Mouse (Mus musculus) left cerebral cortex, postnatal 36 days (tissue): ENCODE results near the gene Xrra1. TPM values are rescaled to one million over a fixed set of nuclear protein-coding genes. Genes with fewer than 3 reads are reported as not detected.
"Not testable (repeated sequence)": the region's sequence is repeated elsewhere in the genome, so short reads cannot be mapped to it uniquely, and the experiment has no call there.

Source experiments
- DNase-seq, 2 experiments: peaks; one replicate each; pipeline ENCODE4 v3.0.0; 2021 to 2022; ENCODE audit warnings: low spot score in 2 of 2, mixed read lengths in 1 of 2
- intact Hi-C: fragments of 180-260 bp; cut with DNase I; formaldehyde crosslinking; loops from one replicate; pipeline ENCODE4 v1.15.1; 2025
- total RNA-seq, 2 experiments: library from RNA; stranded (reverse); gene quantifications; 2 replicates each; pipeline ENCODE4 v1.2.3; 2021

The Xrra1 gene
- 1 to 10 TPM; 1.1 to 1.6 TPM for total RNA-seq

- DNase-seq: peak; percentile 97 to 98
- intact Hi-C loops: no loop called here
Measured at GRCm38 (mm10) chr7:99858813-99859585, at the start of gene Xrra1. Xrra1 (plus strand) TSS chr7:99859116.

DNA sequence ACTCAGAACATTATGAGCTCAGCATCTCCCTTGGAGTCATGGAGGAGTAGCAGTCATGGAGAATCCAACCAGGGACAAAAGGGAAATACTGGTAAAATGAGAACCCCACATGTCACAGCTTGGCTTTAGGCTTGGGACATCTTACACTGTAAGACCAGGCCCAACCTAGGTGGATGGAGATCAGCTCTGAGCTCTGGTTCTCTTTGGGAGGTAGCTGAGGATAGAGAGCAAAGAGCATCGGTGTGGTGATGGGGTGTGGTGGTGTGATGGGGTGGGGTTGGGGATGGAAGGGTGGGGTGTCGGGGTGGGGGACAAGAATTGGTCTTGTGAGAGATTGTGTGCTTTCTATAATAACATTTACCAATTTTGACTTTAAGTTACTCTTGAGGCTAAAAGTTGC is 48.1 kb upstream of the Xrra1 start:
- intact Hi-C loops: no loop called here
- DNase-seq: no peak

DNA sequence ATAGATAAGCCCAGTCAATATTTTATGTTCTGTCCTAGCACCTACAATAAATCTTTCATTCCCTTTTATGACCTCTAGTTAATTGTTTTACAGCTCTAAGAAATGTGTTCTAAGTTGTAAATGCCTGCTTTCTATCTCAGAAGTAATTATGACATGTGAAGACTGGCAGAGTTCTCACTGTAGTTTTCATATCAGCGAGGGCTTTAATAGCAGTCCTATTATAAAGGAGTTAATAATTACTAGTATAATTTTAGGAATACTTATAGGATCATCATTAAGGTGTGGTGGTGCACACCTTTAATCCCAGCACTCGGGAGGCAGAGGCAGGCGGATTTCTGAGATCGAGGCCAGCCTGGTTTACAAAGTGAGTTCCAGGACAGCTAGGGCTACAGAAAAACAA is 47.3 kb upstream of the Xrra1 start:
- intact Hi-C loops: no loop called here
- no peak for DNase-seq

GRCm38 (mm10) chr7:99813394-99813793 is 45.5 kb upstream of the Xrra1 start:
- intact Hi-C loops: no loop called here

DNA sequence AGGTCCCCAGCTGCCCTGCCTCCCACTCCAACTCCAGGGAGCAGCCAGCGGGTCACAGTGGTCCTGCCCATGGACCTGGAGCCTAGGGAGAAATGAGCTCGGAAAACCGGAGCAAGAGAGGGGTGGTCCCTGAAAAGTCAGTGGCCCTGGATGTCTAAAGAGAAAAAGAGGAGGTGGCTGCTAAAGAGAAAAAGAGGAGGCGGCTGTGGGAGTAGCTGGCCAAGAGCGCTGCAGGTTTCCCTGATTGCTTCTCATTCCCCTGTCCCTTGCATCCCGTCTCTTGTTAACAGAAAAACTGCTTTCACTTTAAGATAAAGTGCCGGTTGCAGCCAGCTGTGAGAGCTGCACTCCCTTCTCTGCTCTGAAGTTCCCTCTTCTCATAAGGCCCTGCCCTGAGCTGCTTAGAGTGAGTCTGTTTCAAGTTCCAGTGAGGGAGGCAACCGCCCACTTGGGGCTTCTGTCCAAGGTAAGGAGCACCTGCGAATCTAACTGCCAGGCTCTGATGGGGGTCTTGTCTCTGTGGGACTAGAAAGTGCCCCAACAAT is 40.7 kb upstream of the Xrra1 start:
- intact Hi-C loops, DNase-seq: not testable (repeated sequence)

More at GRCm38 (mm10) chr7:99813394-99813793, 45.5 kb upstream of the Xrra1 start:
- peak in 1 of 2 experiments; percentile 13 for DNase-seq

- no peak for DNase-seq
- intact Hi-C loops: no loop called here
Measured at GRCm38 (mm10) chr7:99821953-99822352, 37.0 kb upstream of the Xrra1 start.

DNA sequence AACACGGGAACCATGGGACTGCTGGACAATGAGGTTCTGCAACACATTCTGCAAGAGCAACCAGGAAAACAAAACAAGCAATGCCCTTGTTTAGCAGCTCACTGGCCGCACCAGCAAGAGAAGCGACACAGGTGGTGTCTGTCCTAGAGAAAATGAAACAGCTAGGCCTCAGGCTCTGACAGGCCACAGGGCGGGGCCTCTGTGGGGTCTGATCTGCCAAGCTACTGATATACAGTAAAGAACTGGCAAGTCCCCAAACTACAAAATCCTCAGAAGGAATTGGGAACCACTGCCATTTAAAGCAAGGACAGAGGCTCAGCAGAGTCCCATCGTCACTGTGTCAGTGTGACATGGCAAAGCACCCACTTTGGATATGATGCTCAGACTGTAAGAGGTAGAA is 36.5 kb upstream of the Xrra1 start:
- DNase-seq: no peak
- intact Hi-C loops: no loop called here

- no peak for DNase-seq
- intact Hi-C loops: no loop called here
Measured at GRCm38 (mm10) chr7:99823045-99823663, 35.8 kb upstream of the Xrra1 start.

DNA sequence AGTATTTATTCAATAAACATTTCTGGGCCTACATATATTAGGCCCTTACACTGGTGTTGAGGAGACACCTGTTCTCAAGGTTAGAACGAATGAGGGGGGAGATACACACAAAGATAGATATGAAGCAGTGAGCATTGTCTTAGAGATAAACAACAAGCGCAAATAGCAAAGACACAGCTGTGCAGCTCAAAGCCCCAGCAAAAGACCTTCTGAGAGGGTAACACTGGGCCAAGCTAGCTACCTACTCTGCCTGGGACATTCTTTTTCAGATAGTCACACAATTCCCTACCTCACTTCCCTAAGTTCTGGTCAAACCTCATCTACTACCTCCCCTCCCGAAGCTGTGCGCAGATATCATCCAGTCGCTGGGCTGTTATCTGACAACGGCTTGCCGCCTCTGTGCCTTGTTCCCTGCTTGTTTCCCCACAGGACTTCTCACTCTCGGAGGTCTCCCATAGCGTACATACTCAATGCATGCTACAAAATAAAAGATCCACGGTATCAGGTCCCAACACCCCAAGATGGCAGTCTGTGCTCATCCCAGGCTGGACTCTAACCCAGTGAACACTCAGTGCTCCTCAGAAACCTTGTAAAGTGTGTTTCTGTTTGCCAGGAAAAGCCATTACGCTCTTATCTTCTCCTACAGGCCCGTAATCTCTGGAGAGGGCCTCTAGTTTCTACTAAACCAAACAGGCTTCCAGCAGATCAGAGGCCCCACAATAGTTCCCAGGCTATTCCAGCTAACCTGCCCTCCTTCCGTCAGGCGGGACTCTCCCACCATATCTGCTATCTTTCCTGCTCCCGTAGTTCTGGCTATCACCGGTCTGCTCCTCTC is 34.0 kb upstream of the Xrra1 start:
- intact Hi-C loops: loop anchor here (5.0 kb wide), 1 partner anchor 47 kb away; no protein-coding TSS in a partner anchor
- no peak for DNase-seq

- no peak for DNase-seq
- intact Hi-C loops: loop anchor here (5.0 kb wide), 1 partner anchor 47 kb away; no protein-coding TSS in a partner anchor
Measured at GRCm38 (mm10) chr7:99825511-99825910, 33.4 kb upstream of the Xrra1 start.

- intact Hi-C loops: loop anchor here (5.0 kb wide), 1 partner anchor 46 kb away; no protein-coding TSS in a partner anchor
- DNase-seq: no peak
Measured at GRCm38 (mm10) chr7:99826096-99826495, 32.8 kb upstream of the Xrra1 start.

- peak; percentile 88 for DNase-seq
- intact Hi-C loops: loop anchor here (5.0 kb wide), 1 partner anchor 44 kb away; no protein-coding TSS in a partner anchor
Measured at GRCm38 (mm10) chr7:99828083-99828570, 30.8 kb upstream of the Xrra1 start, which contains the start of gene Neu3. Neu3 (minus strand) TSS chr7:99828417.

DNA sequence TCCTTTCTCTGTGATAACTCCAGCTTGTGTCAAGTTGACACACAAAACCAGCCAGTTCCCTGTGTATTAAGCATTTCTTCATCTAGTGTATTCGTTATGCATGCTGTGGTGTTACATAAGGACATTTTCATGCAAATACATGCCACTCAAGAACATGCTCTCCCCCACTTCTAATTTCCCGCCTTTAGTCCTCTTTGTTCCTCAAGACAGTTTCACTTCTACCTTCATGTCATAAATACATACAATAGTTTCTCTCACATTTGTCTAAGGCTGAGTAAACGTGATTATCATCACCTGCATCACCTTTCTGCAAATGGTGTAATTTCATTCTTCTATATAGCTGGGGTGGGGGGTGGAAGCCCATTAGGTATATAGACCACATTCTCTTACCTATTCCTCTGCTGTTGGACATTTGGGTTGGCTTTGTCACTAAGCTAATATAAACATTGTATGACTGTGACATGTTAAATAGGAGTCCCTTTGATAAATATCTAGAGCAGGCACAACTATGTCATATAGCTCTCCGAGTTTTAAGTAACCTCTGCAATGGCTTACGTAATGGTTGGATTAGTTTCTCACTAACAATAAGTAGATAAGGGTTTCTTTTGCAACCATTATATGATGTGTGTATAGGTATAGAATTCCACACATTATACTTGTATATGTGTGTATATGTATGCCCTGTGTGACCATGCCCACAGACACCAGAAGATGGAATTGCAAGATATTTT is 25.6 kb upstream of the Xrra1 start:
- intact Hi-C loops: no loop called here

GRCm38 (mm10) chr7:99833846-99834222 is 25.1 kb upstream of the Xrra1 start:
- DNase-seq: no peak
- intact Hi-C loops: no loop called here

More for the DNA sequence above, 25.6 kb upstream of the Xrra1 start:
- DNase-seq: no peak

DNA sequence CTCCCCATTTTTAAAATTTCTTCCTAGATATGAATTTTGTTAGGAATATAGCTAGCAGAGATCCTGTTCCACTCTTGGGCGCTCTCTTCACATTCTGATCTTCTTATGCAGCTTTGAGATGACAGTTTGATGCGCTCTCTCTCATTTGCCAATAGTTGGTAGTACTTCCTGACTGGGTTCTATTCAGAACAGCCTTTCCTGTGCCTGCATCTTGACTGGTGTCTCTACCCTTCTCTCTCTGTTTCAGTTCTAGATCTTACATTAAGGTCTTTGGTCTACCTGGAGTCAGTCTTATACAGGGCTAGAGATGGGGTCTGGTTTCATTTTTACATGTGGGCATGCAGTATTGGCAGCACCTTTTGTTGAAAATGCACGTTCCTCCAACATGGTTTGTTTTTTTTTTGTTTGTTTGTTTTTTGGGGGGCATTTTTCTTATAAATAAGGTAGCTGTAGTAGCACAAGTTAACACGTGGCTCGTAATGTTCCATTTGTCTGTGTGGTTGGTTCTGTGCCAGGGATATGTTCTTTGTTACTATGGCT is 24.5 kb upstream of the Xrra1 start:
- no peak for DNase-seq
- intact Hi-C loops: no loop called here

DNA sequence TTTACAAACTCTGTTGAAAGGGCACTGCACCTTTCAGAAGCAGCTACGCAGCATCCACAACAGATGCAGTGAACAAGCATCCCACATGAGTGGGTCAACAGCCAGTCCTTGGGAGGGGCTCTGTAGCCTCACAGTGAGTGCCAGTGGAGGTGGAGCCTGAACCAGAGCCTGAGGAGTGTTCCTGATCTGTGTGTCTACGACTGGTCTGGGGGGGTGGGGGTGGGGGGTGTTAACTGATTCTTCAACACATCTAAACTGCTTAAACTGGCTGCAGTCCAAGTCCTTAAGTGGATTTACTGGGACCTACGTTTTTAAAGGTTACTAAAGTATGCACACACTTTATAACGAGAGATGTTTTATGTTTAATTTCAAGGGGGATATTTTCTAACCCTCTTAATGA is 22.1 kb upstream of the Xrra1 start:
- intact Hi-C loops: no loop called here
- DNase-seq: no peak

DNA sequence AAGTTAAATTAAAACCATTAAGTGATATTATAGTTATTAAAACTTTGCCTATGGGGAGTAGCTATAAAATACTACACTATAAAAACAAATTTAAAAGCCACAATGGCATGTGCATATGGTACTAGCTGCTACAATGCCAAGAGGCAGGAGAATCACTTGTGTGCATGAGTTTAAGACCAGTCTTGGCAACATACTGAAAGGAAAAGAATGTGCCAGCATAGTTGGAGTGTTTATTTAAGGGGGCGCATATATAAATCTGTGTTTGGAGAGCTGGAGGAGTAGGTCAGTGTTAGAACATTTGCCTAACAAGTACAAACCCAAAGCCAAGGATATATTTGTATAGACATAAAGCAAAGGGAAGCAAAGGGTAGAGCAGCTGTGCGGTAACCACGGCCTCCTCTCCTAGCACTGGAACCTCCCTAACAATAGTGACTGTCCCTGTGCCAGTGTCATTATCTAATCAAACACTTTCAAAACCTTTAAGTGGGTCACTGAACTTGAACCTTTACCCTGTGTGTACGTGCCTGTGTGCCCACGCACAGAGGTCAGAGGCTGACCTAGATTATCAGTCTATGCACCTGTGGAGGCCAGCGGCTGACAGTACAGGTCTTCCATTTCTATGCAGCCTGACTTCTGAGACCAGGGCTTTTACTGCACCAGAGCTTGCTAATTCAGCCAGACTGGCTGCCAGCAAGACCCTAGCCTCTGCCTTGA is 21.4 kb upstream of the Xrra1 start:
- intact Hi-C loops: no loop called here

GRCm38 (mm10) chr7:99838241-99838640 is 20.7 kb upstream of the Xrra1 start:
- DNase-seq: no peak
- intact Hi-C loops: no loop called here

More for the DNA sequence above, 21.4 kb upstream of the Xrra1 start:
- DNase-seq: no peak
